Mouse (Mus musculus): Measurements from ENCODE around the gene Tep1.
"Not testable (repeated sequence)": the region's sequence is repeated elsewhere in the genome, so short reads cannot be mapped to it uniquely, and the experiment has no call there.

The Tep1 gene

DNA sequence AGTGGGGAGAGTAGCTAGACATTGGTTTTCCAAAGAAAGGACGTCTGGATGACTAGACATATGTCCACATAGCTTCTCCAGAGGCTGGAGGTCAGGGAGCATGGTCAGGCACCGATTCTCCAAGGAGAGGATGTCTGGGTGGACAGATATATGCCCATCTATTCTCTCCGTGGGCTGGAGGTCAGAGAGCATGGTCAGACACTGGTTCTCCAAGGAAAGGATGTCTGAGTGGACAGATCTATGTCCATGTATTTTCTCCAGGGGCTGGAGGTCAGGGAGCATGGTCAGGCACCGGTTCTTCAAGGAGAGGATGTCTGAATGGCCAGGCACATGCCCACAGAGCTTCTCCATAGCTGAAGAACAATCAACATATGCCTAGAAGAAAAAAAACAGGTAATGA is 2.1 kb downstream of the Tep1 start:
- DNase-seq (ENCODE audit: low spot score) = no peak

DNA sequence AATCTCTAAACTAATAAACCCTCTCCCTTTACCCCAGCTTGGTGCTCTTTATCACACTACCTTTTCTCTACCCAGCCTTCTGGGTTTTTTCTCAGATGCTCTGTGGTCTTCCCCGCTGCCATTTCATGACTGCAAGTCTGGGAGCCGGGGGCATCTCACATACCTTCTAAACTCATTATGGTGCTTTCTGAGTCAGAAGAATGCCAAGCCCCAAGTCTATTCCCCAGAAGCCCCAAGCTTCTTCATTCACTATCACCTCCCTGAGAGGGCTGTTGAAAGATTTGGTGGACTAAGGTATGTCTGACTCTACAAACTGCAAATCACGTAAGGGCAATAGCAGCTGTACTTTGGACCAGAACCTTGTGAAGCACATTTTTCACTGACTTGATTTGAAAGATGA is 3.4 kb downstream of the Tep1 start:
- no peak for DNase-seq (ENCODE audit: low spot score)

DNA sequence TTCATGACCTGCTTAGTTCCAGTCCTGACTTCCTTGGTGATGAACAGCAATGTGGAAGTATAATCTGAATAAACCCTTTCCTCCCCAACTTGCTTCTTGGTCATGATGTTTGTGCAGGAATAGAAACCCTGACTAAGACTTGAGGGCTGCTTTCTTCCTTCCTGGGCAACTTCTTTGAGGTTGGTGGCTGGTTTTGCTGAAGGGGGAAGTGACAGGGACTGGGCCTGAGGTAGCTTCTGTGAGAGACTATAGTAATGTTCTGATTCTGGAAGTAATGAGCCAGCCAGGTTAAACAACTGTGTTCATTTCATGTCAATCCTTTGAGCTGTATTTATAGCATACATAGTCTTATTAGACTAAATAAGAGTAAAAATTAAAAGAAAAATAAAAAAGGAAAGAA is 5.4 kb downstream of the Tep1 start:
- DNase-seq (ENCODE audit: low spot score) = not testable (repeated sequence)

DNA sequence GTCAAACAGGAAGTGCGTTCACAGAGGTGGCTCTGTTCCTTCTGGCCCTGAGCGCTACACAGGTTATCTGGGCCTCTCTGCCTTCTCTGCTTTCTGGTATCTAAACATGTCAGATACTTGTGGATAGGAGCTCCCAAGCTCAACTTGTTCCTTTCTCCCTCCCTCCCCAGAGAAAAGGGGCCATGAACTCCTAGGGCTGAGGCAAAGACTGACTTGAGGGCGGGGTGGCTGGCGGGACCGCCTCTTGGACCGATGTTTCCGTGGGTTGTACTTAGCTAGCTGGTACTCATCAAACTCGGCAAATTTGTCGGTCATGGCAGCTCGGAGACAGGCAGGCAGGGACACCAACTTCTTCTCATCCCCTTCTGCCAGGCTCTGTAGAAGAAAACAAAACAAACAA is 7.7 kb downstream of the Tep1 start:
- no peak for DNase-seq (ENCODE audit: low spot score)

DNA sequence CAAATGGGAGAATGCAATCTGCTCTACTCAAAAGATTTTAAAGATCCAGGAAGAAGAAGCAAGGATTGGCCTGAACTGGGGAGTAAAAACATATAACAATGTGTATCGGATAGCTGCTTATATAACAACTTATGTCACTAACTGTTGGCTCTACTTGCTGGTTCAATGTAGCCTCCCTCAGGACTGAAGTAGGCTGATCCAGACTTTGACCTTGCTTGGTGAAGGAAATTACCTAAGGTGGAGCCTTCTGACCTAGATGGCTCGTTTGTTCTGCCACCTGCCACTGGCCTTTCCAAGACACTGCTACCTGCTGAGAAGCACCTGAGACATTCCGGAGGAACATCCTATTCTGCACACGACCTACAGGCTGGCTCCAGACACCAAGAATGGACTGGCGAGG is 14.6 kb downstream of the Tep1 start:
- DNase-seq (ENCODE audit: low spot score) = no peak

DNA sequence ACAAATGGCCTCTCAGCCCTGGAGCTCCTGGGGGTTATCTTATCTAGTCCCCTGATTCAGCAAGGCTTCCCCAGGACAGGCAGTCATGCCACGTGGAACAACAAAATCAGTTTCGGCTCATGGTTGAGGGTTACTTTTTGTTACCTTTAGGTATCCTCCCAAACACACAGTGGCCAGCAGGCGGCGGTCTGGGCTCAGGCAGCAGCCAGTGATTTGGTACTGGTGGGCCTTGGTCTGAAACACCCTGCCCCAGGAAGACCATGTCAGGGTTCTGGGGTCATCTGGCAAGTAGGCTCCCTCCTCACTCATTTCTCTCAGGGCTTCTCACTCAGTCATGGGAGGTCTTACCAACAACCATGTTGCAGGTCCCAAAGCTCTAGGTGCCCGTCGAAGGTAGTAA is 33.1 kb downstream of the Tep1 start:
- DNase-seq (ENCODE audit: low spot score) = no peak

DNA sequence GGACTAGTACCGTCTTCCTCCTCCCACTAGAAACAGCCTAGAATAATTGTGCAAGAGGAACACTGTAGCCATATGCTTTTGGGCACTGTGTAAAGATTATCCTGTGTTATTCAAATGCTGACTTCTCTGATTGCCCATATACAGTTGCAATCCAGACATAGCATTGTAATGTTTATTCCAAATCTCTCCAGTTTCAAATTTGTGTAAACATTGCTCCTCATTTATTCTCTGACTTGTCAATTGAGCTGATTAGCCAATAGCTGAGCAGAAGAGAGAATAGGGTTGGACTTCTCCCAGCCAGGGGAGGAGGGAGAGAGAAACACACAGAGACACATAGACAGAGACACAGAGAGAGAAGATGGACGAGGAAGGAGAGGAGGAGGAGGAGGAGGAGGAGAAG is 35.9 kb downstream of the Tep1 start:
- DNase-seq (ENCODE audit: low spot score) = no peak

DNA sequence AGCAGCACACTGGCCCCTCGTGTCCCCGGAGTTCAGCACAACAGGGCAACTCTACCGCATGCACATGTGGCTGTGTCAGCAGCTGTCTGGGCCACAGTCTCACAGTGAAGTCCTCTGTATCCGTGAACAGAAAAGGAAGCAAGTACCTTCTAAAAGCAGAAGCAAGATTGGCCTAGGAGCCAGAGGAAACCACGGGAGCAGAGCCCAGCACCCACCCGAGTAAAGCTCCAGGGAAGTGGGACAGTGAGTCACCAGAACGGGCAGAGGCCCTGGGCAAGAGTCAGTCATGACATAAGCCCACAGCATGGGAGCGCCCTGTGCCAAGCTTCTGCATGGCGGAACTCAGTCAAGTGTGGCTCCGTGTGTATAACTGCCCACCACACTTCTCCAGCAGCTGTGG is 36.4 kb downstream of the Tep1 start:
- DNase-seq (ENCODE audit: low spot score) = no peak

DNA sequence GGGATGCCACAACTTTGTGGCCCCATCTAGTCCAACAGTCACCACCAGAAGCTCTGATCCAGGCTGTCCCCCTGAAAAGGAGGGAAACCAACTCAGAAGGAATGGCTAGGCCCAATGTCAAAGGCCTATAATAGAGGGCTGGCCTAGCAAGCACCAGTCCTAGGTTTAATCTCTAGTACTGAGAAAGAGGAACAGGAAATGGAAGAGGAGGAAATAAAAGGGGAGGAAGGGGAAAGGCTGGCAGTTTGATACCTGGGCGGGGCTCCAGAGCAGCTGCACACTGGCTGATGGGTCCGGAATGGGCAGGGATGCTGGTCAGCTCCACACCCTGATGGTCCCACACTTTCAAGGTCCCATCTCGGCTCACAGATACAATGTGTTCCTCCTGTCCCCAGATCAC is 40.5 kb downstream of the Tep1 start:
- DNase-seq (ENCODE audit: low spot score) = no peak

DNA sequence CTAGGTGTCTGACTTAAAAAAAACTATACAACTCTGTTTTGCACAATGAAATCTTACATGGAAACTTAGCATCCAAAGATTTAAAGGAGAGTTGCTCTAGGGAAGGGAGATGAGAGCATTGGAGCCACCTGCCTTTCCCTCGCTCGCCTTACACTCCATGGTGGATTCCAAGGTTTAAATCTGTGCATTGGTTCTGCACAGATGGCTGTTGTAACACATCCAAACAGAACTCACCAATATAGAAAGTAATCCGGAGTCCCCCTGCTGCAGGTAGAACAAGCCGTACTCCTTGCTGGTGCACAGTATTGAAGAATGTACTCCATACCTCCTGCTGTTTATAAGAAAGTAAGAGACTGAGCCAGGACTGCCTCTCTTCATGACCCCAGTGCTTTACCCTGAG is 43.8 kb downstream of the Tep1 start:
- no peak for DNase-seq (ENCODE audit: low spot score)

DNA sequence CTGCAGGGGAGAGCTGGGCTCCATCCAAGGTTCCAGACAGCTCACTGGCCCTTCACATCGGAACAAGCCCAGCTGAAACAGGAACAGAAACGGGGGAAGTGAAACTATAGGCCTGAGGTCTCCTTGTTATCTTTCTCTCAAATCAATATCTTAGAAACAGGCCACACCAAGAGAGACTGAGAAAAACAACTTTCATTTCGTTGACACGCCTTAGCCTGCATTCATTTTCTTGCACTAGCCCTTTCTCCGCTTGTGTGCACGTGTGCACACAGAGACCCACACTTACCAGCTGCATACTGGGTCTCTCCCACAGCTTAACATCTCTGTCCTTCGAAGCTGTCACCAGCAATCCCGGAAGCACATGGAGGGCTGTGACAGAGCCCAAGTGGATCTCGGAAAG is 46.1 kb downstream of the Tep1 start:
- DNase-seq (ENCODE audit: low spot score) = peak; percentile 20

DNA sequence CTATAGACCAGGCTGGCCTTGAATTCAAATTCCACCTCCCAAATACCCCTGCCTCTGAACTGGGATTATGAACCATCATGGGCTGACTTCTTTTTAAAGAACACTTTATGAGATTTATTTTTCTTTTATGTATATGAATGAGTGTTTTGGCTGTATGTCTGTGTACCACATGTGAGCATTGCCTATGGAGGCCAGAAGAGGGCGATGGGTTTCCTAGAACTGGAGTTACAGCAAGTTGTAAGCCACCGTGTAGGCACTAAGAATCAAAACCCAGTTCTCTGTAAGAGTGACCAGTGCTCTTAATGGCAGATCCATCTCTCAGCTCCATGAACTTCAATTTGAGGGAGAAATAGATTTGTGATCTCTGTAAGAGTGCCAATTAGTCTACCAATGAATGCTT is 47.1 kb downstream of the Tep1 start:
- DNase-seq (ENCODE audit: low spot score) = no peak

DNA sequence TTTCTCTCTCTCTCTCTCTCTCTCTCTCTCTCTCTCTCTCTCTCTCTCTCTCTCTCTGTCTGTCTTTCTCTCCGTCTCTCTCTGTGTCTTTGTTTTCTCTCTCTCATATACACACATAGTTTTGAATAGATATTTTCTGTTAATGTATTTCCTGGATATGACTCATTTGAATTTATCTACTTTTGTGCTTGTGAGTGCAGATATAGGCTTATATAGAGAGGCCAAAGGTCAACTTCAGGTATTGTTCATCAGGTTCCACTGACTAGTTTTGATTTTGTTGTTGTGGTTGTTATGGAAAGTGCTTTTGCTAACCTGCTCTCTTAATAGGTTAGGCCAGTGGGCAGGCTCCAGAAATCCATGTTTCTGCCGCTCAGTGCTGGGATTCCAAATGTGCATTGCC is 57.3 kb downstream of the Tep1 start:
- no peak for DNase-seq (ENCODE audit: low spot score)

DNA sequence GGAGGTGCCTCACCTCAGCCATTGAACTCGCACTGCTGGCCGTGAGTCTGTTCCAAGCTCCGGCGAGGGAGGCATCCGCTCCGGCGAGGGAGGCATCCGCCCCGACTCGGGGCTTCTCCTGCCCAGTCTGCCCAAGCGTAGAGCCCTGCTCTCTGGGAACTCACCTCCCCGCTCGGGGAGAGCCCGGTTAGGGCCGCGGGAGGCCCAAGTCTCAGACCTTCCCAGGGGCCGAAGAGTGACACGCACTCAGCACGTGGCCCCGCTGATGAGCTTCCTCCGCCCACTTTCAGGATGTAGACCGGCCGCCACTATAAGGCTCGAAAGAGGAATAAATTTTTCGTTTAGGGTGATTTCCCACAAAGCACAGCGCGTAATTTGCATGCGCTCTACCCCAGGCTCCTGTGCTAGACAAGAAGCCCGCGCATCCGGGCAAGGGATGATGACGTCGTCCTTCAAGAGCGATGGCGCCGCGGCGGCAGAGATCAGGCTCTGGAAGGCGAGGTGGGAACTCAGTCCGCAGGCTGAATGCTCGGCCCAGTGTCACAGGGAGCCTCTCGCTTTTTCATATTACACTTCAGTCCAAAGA is 62.8 kb downstream of the Tep1 start, which contains the start of the genes Ccnb1ip1 and Parp2:
Ccnb1ip1 (minus strand) TSS at position 246 of the 586 bp plus-strand sequence.
Parp2 (plus strand) TSS at position 355 of the 586 bp plus-strand sequence.
- peak; percentile 96 for DNase-seq (ENCODE audit: low spot score)

DNA sequence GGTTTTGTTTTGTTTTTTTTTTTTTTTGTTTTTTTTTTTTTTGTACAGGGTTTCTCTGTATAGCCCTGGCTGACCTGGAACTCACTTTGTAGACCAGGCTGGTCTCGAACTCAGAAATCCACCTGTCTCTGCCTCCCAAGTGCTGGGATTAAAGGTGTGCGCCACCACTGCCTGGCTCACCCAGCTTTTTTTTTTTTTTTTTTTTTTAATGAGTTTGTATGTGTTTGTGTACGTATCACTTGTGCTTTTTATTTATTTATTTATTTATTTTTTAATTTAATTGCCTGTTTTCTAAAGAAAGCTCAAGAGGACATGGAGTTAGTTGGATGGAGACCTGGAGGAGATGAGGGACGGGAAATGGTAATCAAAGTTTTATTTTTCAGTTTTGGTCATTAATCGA is 63.9 kb downstream of the Tep1 start:
- DNase-seq (ENCODE audit: low spot score) = not testable (repeated sequence)

DNA sequence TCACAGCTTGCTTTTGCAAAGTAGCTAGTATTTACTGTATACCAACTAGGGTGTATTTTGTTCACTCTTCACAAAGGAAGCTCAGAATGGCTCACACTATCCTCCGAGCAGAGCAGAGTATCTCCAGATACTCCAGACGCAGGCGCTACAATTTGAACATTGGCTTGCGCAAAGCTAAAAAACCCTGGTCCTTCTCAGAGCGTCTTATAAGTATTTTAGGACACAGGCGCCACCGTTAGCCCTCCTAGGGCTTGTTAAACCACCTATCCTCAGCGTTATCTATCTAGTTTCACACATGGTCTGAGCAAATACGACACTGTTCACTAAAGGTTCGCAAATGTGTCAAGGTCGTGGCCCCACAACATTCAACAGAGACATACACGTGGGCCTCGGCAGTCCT is 65.7 kb downstream of the Tep1 start:
- DNase-seq (ENCODE audit: low spot score) = no peak

DNA sequence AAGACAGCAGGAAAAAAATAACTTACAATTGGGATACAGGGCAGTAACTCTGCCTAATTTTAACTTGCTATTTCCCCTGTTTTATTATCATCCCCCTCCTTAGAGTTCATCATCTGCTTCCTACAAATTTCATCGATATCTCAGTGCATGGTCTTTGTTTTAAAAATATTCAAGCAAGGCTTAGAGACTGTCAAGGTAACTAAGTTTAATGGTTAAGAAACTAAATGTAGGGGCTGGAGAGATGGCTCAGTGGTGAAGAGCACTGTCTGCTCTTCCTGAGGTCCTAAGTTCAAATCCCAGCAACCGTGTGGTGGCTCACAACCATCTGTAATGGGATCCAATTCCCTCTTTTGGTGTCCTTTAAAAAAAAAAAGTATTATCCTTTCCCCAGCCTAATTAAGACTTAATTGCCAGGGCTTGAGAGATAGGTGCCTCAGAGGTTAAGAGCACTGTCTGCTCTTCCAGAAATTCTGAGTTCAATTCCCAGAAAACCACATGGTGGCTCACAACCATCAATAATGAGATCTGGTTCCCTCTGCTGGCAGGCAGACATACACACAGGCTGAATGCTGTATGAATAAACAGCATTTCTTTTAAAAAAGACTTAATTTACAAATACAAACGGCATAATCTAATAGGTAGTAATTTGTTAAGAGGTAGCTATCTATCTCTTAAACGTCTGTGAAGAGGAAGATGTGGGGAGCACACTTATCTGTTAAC is 67.4 kb downstream of the Tep1 start:
- peak; percentile 25 for DNase-seq (ENCODE audit: low spot score)

DNA sequence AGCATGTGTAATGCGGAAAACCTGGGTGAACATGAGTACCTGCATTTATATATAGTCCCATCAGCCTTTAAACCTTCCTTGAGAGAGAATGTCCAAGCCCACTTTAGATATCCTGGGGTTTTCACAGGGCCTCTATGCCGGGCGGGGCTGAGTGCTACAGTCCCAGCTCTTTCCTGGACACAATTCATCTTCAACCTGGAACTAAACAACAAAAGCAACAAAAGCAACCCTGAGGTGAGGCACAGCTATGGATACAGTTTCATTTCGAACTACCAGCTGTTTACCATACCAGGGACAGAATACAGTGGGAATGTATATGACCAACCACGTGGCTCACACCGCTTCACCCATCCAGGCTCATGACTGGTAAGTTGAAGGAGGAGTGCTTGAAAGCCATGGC is 67.9 kb downstream of the Tep1 start:
- DNase-seq (ENCODE audit: low spot score) = no peak

DNA sequence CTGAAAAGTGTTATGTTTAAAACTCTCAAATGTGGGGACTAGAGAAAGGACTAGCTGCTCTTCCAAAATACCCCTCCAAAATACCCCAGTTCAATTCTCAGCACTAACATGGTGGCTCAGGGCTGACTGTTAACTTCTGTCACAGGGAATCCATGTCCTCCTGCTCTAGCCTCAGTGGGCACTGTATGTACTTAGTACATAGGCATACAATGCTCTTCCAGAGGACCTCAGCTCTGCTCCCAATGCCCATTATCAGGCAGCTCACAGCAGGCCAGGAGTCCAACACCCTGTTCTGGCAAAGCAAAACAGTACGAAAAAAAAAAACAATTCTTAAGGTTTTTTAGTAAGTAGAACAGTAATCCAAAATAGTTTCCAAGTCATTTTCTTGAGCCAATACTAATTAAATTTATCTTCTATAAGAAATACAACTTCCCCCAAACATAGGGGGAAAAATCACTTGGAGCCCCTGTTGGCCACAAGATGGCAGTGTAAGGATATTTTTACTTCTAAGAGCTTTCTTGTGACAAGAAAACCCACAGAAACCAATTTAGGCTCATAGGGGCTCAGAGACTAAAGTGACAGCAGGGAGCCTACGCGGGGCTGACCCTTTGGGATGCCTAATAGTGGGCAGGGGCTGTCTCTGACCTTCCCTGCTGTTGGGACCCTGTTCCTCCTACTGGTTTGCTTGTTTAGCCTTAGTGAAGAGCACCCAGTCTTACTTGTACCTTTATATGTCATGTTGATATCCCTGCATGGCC is 70.7 kb downstream of the Tep1 start:
- peak; percentile 55 for DNase-seq (ENCODE audit: low spot score)

DNA sequence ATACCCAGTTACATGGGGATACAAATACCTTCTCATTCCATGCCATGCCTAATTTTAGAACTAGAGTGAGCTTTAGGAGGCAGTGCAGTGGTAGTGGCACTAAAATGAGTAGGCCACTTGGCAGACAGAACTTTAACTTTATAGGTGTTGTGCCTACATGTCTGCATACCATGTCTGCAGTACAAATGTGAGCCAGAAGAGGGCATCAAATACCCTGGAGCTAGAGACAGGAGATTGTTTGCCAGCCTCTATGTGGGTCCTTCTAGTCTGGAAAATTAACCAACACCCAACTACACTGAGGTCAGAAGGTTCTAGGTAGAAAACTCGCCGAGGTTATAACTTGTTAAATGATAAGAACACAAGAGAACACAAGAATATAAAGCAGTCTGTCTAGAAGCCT is 71.8 kb downstream of the Tep1 start:
- peak; percentile 21 for DNase-seq (ENCODE audit: low spot score)

DNA sequence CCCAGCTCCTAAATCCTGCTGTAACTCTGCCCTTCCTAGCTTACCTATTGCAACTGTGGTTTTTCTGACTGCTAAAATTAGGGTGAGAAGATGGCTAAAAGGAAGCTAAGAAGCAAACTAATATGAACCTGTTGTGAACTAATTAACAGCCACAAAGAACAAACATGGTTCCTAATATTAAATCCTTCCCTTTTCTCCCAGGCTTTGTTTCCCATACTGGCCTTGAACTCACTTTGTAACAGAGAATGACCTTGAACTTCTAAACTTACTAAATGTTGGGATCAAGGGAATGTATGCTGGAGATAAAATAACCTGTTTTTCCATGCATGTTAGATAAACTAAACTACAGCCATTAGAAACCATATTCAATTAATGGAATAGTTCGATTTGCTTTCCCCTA is 73.9 kb downstream of the Tep1 start:
- DNase-seq (ENCODE audit: low spot score) = no peak

DNA sequence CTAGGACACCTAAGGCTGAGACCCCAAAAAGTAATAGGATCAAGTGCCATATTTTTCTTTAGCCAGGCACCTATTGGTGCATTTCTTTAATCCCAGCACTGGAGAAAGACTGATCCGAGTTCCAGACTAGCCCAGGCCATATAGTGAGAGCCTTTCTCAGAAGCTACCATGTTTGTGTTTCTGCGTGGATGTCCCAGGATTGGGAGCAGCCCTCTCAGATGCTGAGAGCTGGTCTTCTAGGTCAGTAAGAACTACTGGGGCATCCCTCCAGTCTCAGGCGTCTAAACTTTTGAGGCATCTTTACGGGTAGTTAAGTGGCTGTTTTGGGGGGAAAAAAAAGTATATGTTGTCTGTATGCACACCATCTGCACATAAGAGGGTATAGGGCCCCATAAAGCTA is 74.4 kb downstream of the Tep1 start:
- DNase-seq (ENCODE audit: low spot score) = no peak

DNA sequence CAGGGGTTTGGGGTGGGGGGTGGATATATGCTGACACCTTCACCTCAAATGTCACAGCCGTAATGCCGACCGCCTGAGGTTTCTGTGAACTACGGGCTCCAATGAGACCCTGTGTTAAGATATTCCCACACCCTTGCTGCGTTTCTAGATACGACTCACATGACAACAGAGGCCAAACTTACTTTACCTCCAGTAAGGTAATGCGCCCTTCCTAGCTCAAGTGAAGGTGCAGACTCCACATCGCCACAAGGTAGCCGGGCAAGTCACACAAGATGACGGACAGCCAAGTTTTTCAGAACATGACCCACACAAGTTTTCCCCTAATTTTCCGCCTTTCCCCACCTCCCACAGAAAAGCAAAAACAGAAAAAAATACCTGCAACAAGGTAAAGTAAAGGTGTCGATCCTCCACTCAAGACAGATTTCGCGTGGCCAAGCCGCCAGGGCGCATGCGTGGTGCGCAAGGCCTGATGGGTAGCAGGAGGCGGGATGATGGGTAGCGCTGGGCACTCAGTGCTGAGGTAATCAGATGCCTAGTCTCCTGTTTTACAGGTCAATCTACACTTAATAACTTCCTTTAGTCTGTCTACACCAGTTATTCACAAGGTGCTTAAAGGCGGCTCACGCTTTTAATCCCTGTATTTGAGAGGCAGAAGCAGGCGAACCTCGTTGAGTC is 75.0 kb downstream of the Tep1 start:
- no peak for DNase-seq (ENCODE audit: low spot score)
